Mouse (Mus musculus) CD4-positive naive resting alpha-beta T cell, adult 76 days (primary cell): ENCODE data around the gene Wdr63. TPM values are rescaled to one million over a fixed set of nuclear protein-coding genes. Genes with fewer than 3 reads are reported as not detected.

Experiments
- total RNA-seq: library from RNA; stranded (reverse); gene quantifications from one replicate; pipeline ENCODE4 v1.2.4, GENCODE M21; 2023

Gene Wdr63
- not detected for total RNA-seq

GRCm38 (mm10) chr3:146107921-146108571 lies at the start of gene Wdr63:
Gene Wdr63, minus strand, starts transcription at chr3:146108130.

GRCm38 (mm10) chr3:146149156-146150057 lies 41.5 kb upstream of the Wdr63 start, which contains the start of gene Mcoln2:
Gene Mcoln2, plus strand, starts transcription at chr3:146149833.

GRCm38 (mm10) chr3:146117258-146117996 lies 9.5 kb upstream of the Wdr63 start, which contains the start of gene Mcoln3:
Gene Mcoln3, plus strand, starts transcription at chr3:146117450.

Other genes starting within 250 kb of the Wdr63 start
- 87.9 TPM for gene Bcl10, start 185.3 kb downstream of the Wdr63 start, total RNA-seq
- 52.7 TPM for gene 2410004B18Rik, start 170.1 kb downstream of the Wdr63 start, total RNA-seq
- 1.9 TPM for gene Syde2, start 120.3 kb downstream of the Wdr63 start, total RNA-seq
- 7.3 TPM for gene Mcoln3, start 9.3 kb upstream of the Wdr63 start, total RNA-seq
- 8.0 TPM for gene Mcoln2, start 41.7 kb upstream of the Wdr63 start, total RNA-seq
- not detected for gene Lpar3, start 112.8 kb upstream of the Wdr63 start, total RNA-seq